Mouse (Mus musculus) myocyte (in vitro differentiated cells): ENCODE measurements around the gene Myo15b.

Experiments
- CEBPB ChIP-seq: IDR thresholded peaks from 2 replicates; pipeline ENCODE4 v1.6.1; 2011; ENCODE audit warnings: mild to moderate bottlenecking, moderate library complexity; ENCODE audit not compliant: poor library complexity, insufficient read depth, severe bottlenecking
- E2F4 ChIP-seq: IDR thresholded peaks from one replicate; pipeline ENCODE4 v1.6.1; 2011; ENCODE audit warnings: mild to moderate bottlenecking, control low read depth, moderate library complexity; ENCODE audit not compliant: insufficient read depth
- MAX ChIP-seq: IDR thresholded peaks from one replicate; pipeline ENCODE4 v1.6.1; 2011; ENCODE audit warnings: low read depth, mild to moderate bottlenecking, control low read depth
- MYOD1 ChIP-seq, 3 experiments: IDR thresholded peaks; one replicate each; pipeline ENCODE4 v1.6.1; 2011; ENCODE audit warnings: control low read depth in 2 of 3, low read depth in 2 of 3, mild to moderate bottlenecking in 2 of 3, moderate library complexity in 1 of 3; ENCODE audit not compliant: insufficient read length in 2 of 3, control insufficient read depth in 1 of 3
- MYOG ChIP-seq, 3 experiments: IDR thresholded peaks; one replicate each; pipeline ENCODE4 v1.6.1; 2011; ENCODE audit warnings: control low read depth in 2 of 3, low read depth in 2 of 3, mild to moderate bottlenecking in 2 of 3; ENCODE audit not compliant: insufficient read length in 2 of 3, control insufficient read depth in 1 of 3, insufficient read depth in 1 of 3
- POLR2A ChIP-seq: IDR thresholded peaks from one replicate; pipeline ENCODE4 v1.6.1; 2011; ENCODE audit warnings: low read depth, mild to moderate bottlenecking, control low read depth, moderate library complexity; ENCODE audit not compliant: insufficient read length
- POLR2AphosphoS2 ChIP-seq: IDR thresholded peaks from one replicate; pipeline ENCODE4 v1.6.1; 2011; ENCODE audit warnings: low read depth, control low read depth; ENCODE audit not compliant: insufficient read length
- REST ChIP-seq: IDR thresholded peaks from one replicate; pipeline ENCODE4 v1.6.1; 2011; ENCODE audit warnings: mild to moderate bottlenecking, control low read depth, moderate library complexity; ENCODE audit not compliant: insufficient read depth, insufficient read length
- SRF ChIP-seq: IDR thresholded peaks from one replicate; pipeline ENCODE4 v1.6.1; 2011; ENCODE audit warnings: low read depth; ENCODE audit not compliant: control insufficient read depth, insufficient read length
- TCF12 ChIP-seq: IDR thresholded peaks from one replicate; pipeline ENCODE4 v1.6.1; 2011; ENCODE audit warnings: mild to moderate bottlenecking, control low read depth; ENCODE audit not compliant: poor library complexity, insufficient read depth, severe bottlenecking
- TCF3 ChIP-seq: IDR thresholded peaks from one replicate; pipeline ENCODE4 v1.6.1; 2011; ENCODE audit warnings: low read depth, control low read depth; ENCODE audit not compliant: insufficient read length
- USF1 ChIP-seq: IDR thresholded peaks from one replicate; pipeline ENCODE4 v1.6.1; 2011; ENCODE audit warnings: low read depth, mild to moderate bottlenecking, control low read depth, moderate library complexity

DNA sequence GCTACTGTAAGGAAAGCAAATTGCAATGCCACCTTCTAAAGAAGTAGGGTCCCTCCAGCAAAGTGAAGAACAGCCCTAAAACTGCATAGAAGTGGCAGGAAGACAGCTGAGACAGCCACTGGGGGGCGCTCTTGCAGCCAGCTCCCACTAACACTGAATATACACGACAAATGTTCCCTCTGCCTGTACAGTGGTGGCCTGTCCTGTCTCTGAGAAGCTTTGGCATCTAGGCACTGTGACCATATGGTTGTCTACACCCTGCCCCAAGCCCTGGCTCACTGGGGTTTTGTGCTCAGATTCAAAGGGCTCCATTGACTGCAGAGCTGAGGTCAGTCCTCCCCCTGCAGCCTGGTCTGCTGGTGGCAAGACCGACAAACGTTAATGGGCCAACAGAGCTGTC, 40.7 kb downstream of the Myo15b start:
- TF ChIP-seq MYOG (IDR thresholded peaks at IDR 0.05; ENCODE audit: control insufficient read depth in 1 of 3, insufficient read depth in 1 of 3, insufficient read length in 2 of 3, low read depth in 2 of 3) (no peak), CEBPB (no peak), TCF12 (no peak), POLR2AphosphoS2 (no peak), POLR2A (no peak), MYOD1 (IDR thresholded peaks at IDR 0.05; ENCODE audit: control insufficient read depth in 1 of 3, insufficient read length in 2 of 3, low read depth in 2 of 3) (peak in 1 of 3 experiments; percentile 9), REST (no peak), SRF (no peak), E2F4 (no peak), MAX (no peak), TCF3 (no peak), USF1 (no peak)
